Mouse (Mus musculus): ENCODE data around the gene Src. TPM values are rescaled to one million over a fixed set of nuclear protein-coding genes. Genes with fewer than 3 reads are reported as not detected.

The Src gene
- polyA plus RNA-seq, 1 experiment from 2014 or later = 39.1 TPM

- no peak overlapping the region for H3K4me3 ChIP-seq (replicated peaks)
- H3K9ac ChIP-seq (replicated peaks) = no peak overlapping the region
- H3K4me1 ChIP-seq (replicated peaks) = peaks cover 90% of the 10 kb centered on the region
- H3K27me3 ChIP-seq = no peaks in the 10 kb centered on the region
- peak overlapping the region; percentile 53; the same call in 1 of the 2 replicates for H3K27ac ChIP-seq
- peaks cover 36% of the 10 kb centered on the region for H3K36me3 ChIP-seq
- no peaks in the 10 kb centered on the region for H3K9me3 ChIP-seq
- 91% methylated on average over 13 of the region's 13 CpGs for WGBS
- ATAC-seq = no peak
- H3K4me2 ChIP-seq (replicated peaks) = no peak overlapping the region
Observed at GRCm38 (mm10) chr2:157428351-157429139, 10.3 kb downstream of the Src start.

GRCm38 (mm10) chr2:157429735-157430134, 11.5 kb downstream of the Src start:
- WGBS = 91% methylated on average over 7 of the region's 7 CpGs
- Histone ChIP-seq H3K27me3 (no peaks in the 10 kb centered on the region), H3K9me3 (no peaks in the 10 kb centered on the region), H3K4me1 (replicated peaks) (peaks cover 98% of the 10 kb centered on the region), H3K27ac (peak overlapping the region; percentile 11; the same call in 1 of the 2 replicates), H3K4me2 (replicated peaks) (no peak overlapping the region), H3K36me3 (peaks cover 45% of the 10 kb centered on the region), H3K4me3 (replicated peaks) (no peak overlapping the region), H3K9ac (replicated peaks) (no peak overlapping the region)
- ATAC-seq = no peak

GRCm38 (mm10) chr2:157430667-157431429, 12.6 kb downstream of the Src start:
- no peak overlapping the region for H3K4me3 ChIP-seq (replicated peaks)
- peak overlapping the region; percentile 32; the same call in 1 of the 2 replicates for H3K27ac ChIP-seq
- no peaks in the 10 kb centered on the region for H3K9me3 ChIP-seq
- peaks cover 45% of the 10 kb centered on the region for H3K36me3 ChIP-seq
- no peak overlapping the region for H3K4me2 ChIP-seq (replicated peaks)
- peaks cover 94% of the 10 kb centered on the region for H3K4me1 ChIP-seq (replicated peaks)
- WGBS = 89% methylated on average over 4 of the region's 4 CpGs
- no peaks in the 10 kb centered on the region for H3K27me3 ChIP-seq
- no peak overlapping the region for H3K9ac ChIP-seq (replicated peaks)
- ATAC-seq = no peak

- Histone ChIP-seq H3K4me1 (replicated peaks) (peaks cover 87% of the 10 kb centered on the region), H3K9ac (replicated peaks) (peak overlapping the region; percentile 29; the same call in 1 of the 2 replicates), H3K27me3 (no peaks in the 10 kb centered on the region), H3K27ac (peak overlapping the region; percentile 74), H3K9me3 (no peaks in the 10 kb centered on the region), H3K36me3 (peaks cover 48% of the 10 kb centered on the region), H3K4me3 (replicated peaks) (no peak overlapping the region), H3K4me2 (replicated peaks) (no peak overlapping the region)
- no peak for ATAC-seq
- WGBS = 89% methylated on average over 5 of the region's 5 CpGs
Observed at GRCm38 (mm10) chr2:157431912-157432311, 13.7 kb downstream of the Src start.

GRCm38 (mm10) chr2:157432476-157432875, 14.2 kb downstream of the Src start:
- H3K4me1 ChIP-seq (replicated peaks) = peaks cover 81% of the 10 kb centered on the region
- no peaks in the 10 kb centered on the region for H3K27me3 ChIP-seq
- 66% methylated on average over 9 of the region's 9 CpGs for WGBS
- H3K27ac ChIP-seq = peak overlapping the region; percentile 74
- no peak for ATAC-seq
- H3K9ac ChIP-seq (replicated peaks) = no peak overlapping the region
- H3K36me3 ChIP-seq = peaks cover 54% of the 10 kb centered on the region
- H3K4me2 ChIP-seq (replicated peaks) = no peak overlapping the region
- H3K4me3 ChIP-seq (replicated peaks) = no peak overlapping the region
- H3K9me3 ChIP-seq = no peaks in the 10 kb centered on the region

- Histone ChIP-seq H3K27ac (peak overlapping the region; percentile 74), H3K4me3 (replicated peaks) (no peak overlapping the region), H3K9me3 (no peaks in the 10 kb centered on the region), H3K27me3 (no peaks in the 10 kb centered on the region), H3K36me3 (peaks cover 57% of the 10 kb centered on the region), H3K9ac (replicated peaks) (peak overlapping the region; percentile 36), H3K4me1 (replicated peaks) (peaks cover 69% of the 10 kb centered on the region), H3K4me2 (replicated peaks) (no peak overlapping the region)
- ATAC-seq = no peak
- 45% methylated on average over 9 of the region's 9 CpGs for WGBS
Observed at GRCm38 (mm10) chr2:157434041-157434440, 15.8 kb downstream of the Src start.

- Histone ChIP-seq H3K4me1 (replicated peaks) (peaks cover 64% of the 10 kb centered on the region), H3K4me3 (replicated peaks) (no peak overlapping the region), H3K9ac (replicated peaks) (peak overlapping the region; percentile 36), H3K9me3 (no peaks in the 10 kb centered on the region), H3K27ac (peak overlapping the region; percentile 74), H3K27me3 (no peaks in the 10 kb centered on the region), H3K36me3 (peaks cover 61% of the 10 kb centered on the region), H3K4me2 (replicated peaks) (no peak overlapping the region)
- no peak for ATAC-seq
- WGBS = 9% methylated on average over 6 of the region's 6 CpGs
Observed at GRCm38 (mm10) chr2:157434497-157434896, 16.3 kb downstream of the Src start.

- ATAC-seq = no peak
- Histone ChIP-seq H3K27ac (no peak overlapping the region), H3K9me3 (peaks cover 7% of the 10 kb centered on the region; the same call in 1 of the 2 replicates), H3K27me3 (no peaks in the 10 kb centered on the region), H3K4me2 (replicated peaks) (no peak overlapping the region), H3K36me3 (peaks cover 69% of the 10 kb centered on the region), H3K4me3 (replicated peaks) (no peak overlapping the region), H3K4me1 (replicated peaks) (peaks cover 46% of the 10 kb centered on the region), H3K9ac (replicated peaks) (no peak overlapping the region)
- 81% methylated on average over 11 of the region's 11 CpGs for WGBS
Observed at GRCm38 (mm10) chr2:157436496-157436895, 18.3 kb downstream of the Src start.

- H3K36me3 ChIP-seq = peaks cover 71% of the 10 kb centered on the region
- H3K9me3 ChIP-seq = peaks cover 8% of the 10 kb centered on the region; the same call in 1 of the 2 replicates
- no peak for ATAC-seq
- H3K4me1 ChIP-seq (replicated peaks) = peaks cover 40% of the 10 kb centered on the region
- no peak overlapping the region for H3K4me2 ChIP-seq (replicated peaks)
- H3K9ac ChIP-seq (replicated peaks) = no peak overlapping the region
- H3K27ac ChIP-seq = no peak overlapping the region
- no peak overlapping the region for H3K4me3 ChIP-seq (replicated peaks)
- no peaks in the 10 kb centered on the region for H3K27me3 ChIP-seq
- WGBS = 86% methylated on average over 3 of the region's 3 CpGs
Observed at GRCm38 (mm10) chr2:157437123-157437522, 18.9 kb downstream of the Src start.

GRCm38 (mm10) chr2:157441363-157441762, 23.1 kb downstream of the Src start:
- no peak overlapping the region for H3K9ac ChIP-seq (replicated peaks)
- H3K4me3 ChIP-seq (replicated peaks) = no peak overlapping the region
- peaks cover 67% of the 10 kb centered on the region for H3K36me3 ChIP-seq
- 97% methylated on average over 1 of the region's 1 CpGs for WGBS
- ATAC-seq = no peak
- H3K27ac ChIP-seq = no peak overlapping the region
- no peaks in the 10 kb centered on the region for H3K27me3 ChIP-seq
- no peak overlapping the region for H3K4me2 ChIP-seq (replicated peaks)
- 0 out of 2 replicates have a peak, but pooled peaks cover 3% of the 10 kb centered on the region for H3K4me1 ChIP-seq (replicated peaks)
- peaks cover 8% of the 10 kb centered on the region; the same call in 1 of the 2 replicates for H3K9me3 ChIP-seq

GRCm38 (mm10) chr2:157447297-157448158, 29.3 kb downstream of the Src start:
- no peaks in the 10 kb centered on the region; the same call in 1 of the 2 replicates for H3K9me3 ChIP-seq
- 92% methylated on average over 15 of the region's 15 CpGs for whole genome bisulfite sequencing
- H3K9ac ChIP-seq (replicated peaks) = no peak overlapping the region
- no peak overlapping the region for H3K27ac ChIP-seq
- H3K4me3 ChIP-seq (replicated peaks) = no peak overlapping the region
- peaks cover 59% of the 10 kb centered on the region for H3K36me3 ChIP-seq
- no peaks in the 10 kb centered on the region for H3K27me3 ChIP-seq
- H3K4me1 ChIP-seq (replicated peaks) = no peaks in the 10 kb centered on the region
- ATAC-seq = no peak
- H3K4me2 ChIP-seq (replicated peaks) = no peak overlapping the region

All from midbrain, embryonic 13.5 days (tissue).